Mouse (Mus musculus) CH12.LX (cell line): ENCODE results near the gene Nfkb2. TPM values are rescaled to one million over a fixed set of nuclear protein-coding genes. Genes with fewer than 3 reads are reported as not detected.

Experiments
- DNase-seq: peaks from one replicate; pipeline ENCODE4 v3.0.0-alpha.2; 2013; ENCODE audit errors: extremely low read depth
- H3K27ac ChIP-seq: 2 replicates; pipeline ENCODE4 v1.5.1; 2012; ENCODE audit warnings: low read depth, mild to moderate bottlenecking, control low read depth, moderate library complexity; ENCODE audit not compliant: insufficient read depth
- H3K27me3 ChIP-seq: replicated peaks from 2 replicates; pipeline ENCODE3; 2012; ENCODE audit warnings: inconsistent platforms
- H3K36me3 ChIP-seq, 2 experiments: replicated peaks in 1 of 2; 2 replicates each; pipeline versions ENCODE3 to v1.6.1; 2012; ENCODE audit warnings: inconsistent platforms in 1 of 2, low read length in 1 of 2, mild to moderate bottlenecking in 1 of 2, mixed read lengths in 1 of 2, moderate library complexity in 1 of 2; ENCODE audit not compliant: control insufficient read depth in 1 of 2, insufficient read depth in 1 of 2
- H3K4me1 ChIP-seq, 2 experiments: 2 replicates each; pipeline ENCODE4 v1.6.1; 2012; ENCODE audit warnings: inconsistent platforms in 1 of 2, moderate library complexity in 1 of 2; ENCODE audit not compliant: insufficient read depth in 2 of 2, control insufficient read depth in 1 of 2
- H3K4me2 ChIP-seq: 2 replicates; pipeline ENCODE4 v1.6.1; 2012; ENCODE audit warnings: low read depth, mild to moderate bottlenecking, control low read depth; ENCODE audit not compliant: poor library complexity, insufficient read depth, severe bottlenecking
- H3K4me3 ChIP-seq, 3 experiments: fragments of 150-350 bp in 1 of 3; sonication (generic) in 1 of 3; replicated peaks in 1 of 3; 2 replicates each; pipeline versions ENCODE3 to v1.5.1; 2011 to 2012; ENCODE audit warnings: low read depth in 2 of 3, low read length in 2 of 3, mild to moderate bottlenecking in 2 of 3, moderate library complexity in 2 of 3, control low read depth in 1 of 3, improper control_type of control experiment in 1 of 3, inconsistent platforms in 1 of 3, mixed read lengths in 1 of 3; ENCODE audit not compliant: poor library complexity in 1 of 3
- H3K79me2 ChIP-seq: replicated peaks from 2 replicates; pipeline ENCODE4 v1.6.1; 2012; ENCODE audit warnings: mild to moderate bottlenecking, moderate library complexity; ENCODE audit not compliant: control insufficient read depth, poor library complexity, insufficient read depth, severe bottlenecking; ENCODE audit errors: extremely low read depth
- H3K9ac ChIP-seq: 2 replicates; pipeline ENCODE4 v1.6.1; 2012; ENCODE audit warnings: low read depth, mild to moderate bottlenecking, control low read depth, moderate library complexity; ENCODE audit not compliant: insufficient read depth
- H3K9me3 ChIP-seq: replicated peaks from 2 replicates; pipeline ENCODE3; 2012; ENCODE audit warnings: low read length, inconsistent platforms, mixed read lengths
- CHD1 ChIP-seq: IDR thresholded peaks from 2 replicates; pipeline ENCODE4 v1.6.1; 2012; ENCODE audit warnings: low read depth, low read length, improper control_type of control experiment, inconsistent platforms
- CHD2 ChIP-seq: IDR thresholded peaks from 2 replicates; pipeline ENCODE4 v1.6.1; 2011; ENCODE audit warnings: low read length, improper control_type of control experiment
- E2F4 ChIP-seq: IDR thresholded peaks from 2 replicates; pipeline ENCODE4 v1.6.1; 2011; ENCODE audit warnings: low read depth, low read length, improper control_type of control experiment; ENCODE audit not compliant: insufficient replicate concordance
- ELF1 ChIP-seq: IDR thresholded peaks from 2 replicates; pipeline ENCODE4 v1.6.1; 2014; ENCODE audit warnings: low read depth, mild to moderate bottlenecking, inconsistent platforms, low read length, improper control_type of control experiment
- EP300 ChIP-seq: IDR thresholded peaks from 2 replicates; pipeline ENCODE4 v1.6.1; 2011; ENCODE audit warnings: low read length, improper control_type of control experiment
- ETS1 ChIP-seq: conservative IDR thresholded peaks from 2 replicates; pipeline ENCODE4 v1.6.1; 2012; ENCODE audit warnings: low read depth, mild to moderate bottlenecking, inconsistent platforms, low read length, improper control_type of control experiment, moderate library complexity
- GABPA ChIP-seq: IDR thresholded peaks from 2 replicates; pipeline ENCODE4 v1.6.1; 2012; ENCODE audit warnings: low read depth, low read length, improper control_type of control experiment, inconsistent platforms; ENCODE audit not compliant: insufficient replicate concordance
- JUN ChIP-seq: IDR thresholded peaks from 2 replicates; pipeline ENCODE4 v1.6.1; 2011; ENCODE audit warnings: low read depth, mild to moderate bottlenecking, low read length, improper control_type of control experiment, moderate library complexity; ENCODE audit not compliant: insufficient read depth
- MXI1 ChIP-seq: IDR thresholded peaks from 2 replicates; pipeline ENCODE4 v1.6.1; 2011; ENCODE audit warnings: mild to moderate bottlenecking, low read depth, low read length, improper control_type of control experiment
- NELFE ChIP-seq: IDR thresholded peaks from 2 replicates; pipeline ENCODE4 v1.6.1; 2011; ENCODE audit warnings: low read depth, low read length, improper control_type of control experiment
- NRF1 ChIP-seq: IDR thresholded peaks from 2 replicates; pipeline ENCODE4 v1.6.1; 2014; ENCODE audit warnings: low read depth, mild to moderate bottlenecking, inconsistent platforms, low read length, improper control_type of control experiment, moderate library complexity
- POLR2A ChIP-seq: IDR thresholded peaks from 2 replicates; pipeline ENCODE4 v1.6.1; 2011; ENCODE audit warnings: low read depth, mild to moderate bottlenecking, improper control_type of control experiment, low read length
- POLR2AphosphoS2 ChIP-seq: IDR thresholded peaks from 2 replicates; pipeline ENCODE4 v1.6.1; 2011; ENCODE audit warnings: low read depth, low read length, improper control_type of control experiment
- RAD21 ChIP-seq: IDR thresholded peaks from 2 replicates; pipeline ENCODE4 v1.6.1; 2011; ENCODE audit warnings: low read depth, mild to moderate bottlenecking, low read length, improper control_type of control experiment, moderate library complexity
- SMC3 ChIP-seq: IDR thresholded peaks from 2 replicates; pipeline ENCODE4 v1.6.1; 2011; ENCODE audit warnings: low read depth, low read length, improper control_type of control experiment
- UBTF ChIP-seq: IDR thresholded peaks from 2 replicates; pipeline ENCODE4 v1.6.1; 2012; ENCODE audit warnings: low read depth, mild to moderate bottlenecking, inconsistent platforms, low read length, improper control_type of control experiment, moderate library complexity
- ZC3H11A ChIP-seq: IDR thresholded peaks from 2 replicates; pipeline ENCODE4 v1.6.1; 2012; ENCODE audit warnings: low read depth, mild to moderate bottlenecking, inconsistent platforms, low read length, improper control_type of control experiment
- ZKSCAN1 ChIP-seq: IDR thresholded peaks from 2 replicates; pipeline ENCODE4 v1.6.1; 2012; ENCODE audit warnings: low read depth, inconsistent platforms, low read length, improper control_type of control experiment, borderline replicate concordance
- ZNF384 ChIP-seq: IDR thresholded peaks from 2 replicates; pipeline ENCODE4 v1.6.1; 2012; ENCODE audit warnings: low read depth, low read length, improper control_type of control experiment, inconsistent platforms
- dilution Hi-C: fragments of 300-500 bp; cut with MboI; formaldehyde crosslinking; loops from 2 replicates; pipeline ENCODE4 v1.14.3; 2020; ENCODE audit warnings: low sequenced_read_pairs; ENCODE audit not compliant: extremely low pct_unique_long_range_greater_than_20kb, extremely low pct_ligation_motif_present
- in situ Hi-C: fragments of 300-500 bp; cut with MboI; formaldehyde crosslinking; loops from 3 replicates; pipeline ENCODE4 v1.14.3; 2019; ENCODE audit warnings: low sequenced_read_pairs, low pct_ligation_motif_present, low pct_unique_long_range_greater_than_20kb, mixed read lengths
- polyA plus RNA-seq: library from polyadenylated mRNA; unstranded; fragments of >175 nt; gene quantifications from 2 replicates; pipeline ENCODE4 v1.2.1, GENCODE M21; 2012; ENCODE audit warnings: low read depth; ENCODE audit not compliant: insufficient read length
- total RNA-seq, 2 experiments: library from RNA; depleted of rRNA; stranded (reverse); fragments of 300-350 nt in 1 of 2; fragments of >200 nt in 1 of 2; gene quantifications; 2 replicates each; pipeline ENCODE4 v1.2.3; 2012 to 2014

Nfkb2 gene
- total and polyA plus RNA-seq, 3 experiments = 44.3 to 71.7 (median 64.8) TPM

DNA sequence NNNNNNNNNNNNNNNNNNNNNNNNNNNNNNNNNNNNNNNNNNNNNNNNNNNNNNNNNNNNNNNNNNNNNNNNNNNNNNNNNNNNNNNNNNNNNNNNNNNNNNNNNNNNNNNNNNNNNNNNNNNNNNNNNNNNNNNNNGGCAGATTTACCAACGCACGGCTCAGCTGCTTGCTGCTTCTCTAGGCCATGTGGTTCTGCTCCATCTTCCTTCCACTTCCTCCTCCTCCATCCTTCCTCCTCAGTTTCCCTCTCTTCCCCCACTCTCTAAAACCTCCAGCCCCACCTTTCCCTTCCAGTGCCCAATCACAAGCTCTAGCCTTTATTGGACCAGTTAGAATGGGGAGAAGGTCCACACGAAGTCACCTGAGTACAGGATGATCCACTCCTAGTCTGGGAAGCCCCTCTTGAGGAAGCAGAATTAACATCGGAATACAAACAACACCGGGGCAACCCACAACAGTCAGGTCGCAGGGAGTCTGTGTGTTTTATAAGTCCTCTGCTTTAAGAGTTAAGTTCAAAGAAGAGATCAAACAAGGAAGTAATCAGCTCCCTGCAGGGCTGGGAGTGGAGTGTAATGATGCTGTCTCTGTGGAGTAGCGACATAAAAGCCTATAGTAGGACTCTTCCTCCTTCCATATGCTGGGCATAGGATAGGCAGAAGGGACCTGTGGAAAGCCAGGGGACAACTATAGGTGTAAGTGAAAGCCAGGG lies 40.7 kb downstream of the Nfkb2 start:
- Histone ChIP-seq H3K9ac (no peak overlapping the region), H3K36me3 (peaks cover 0 to 5% of the 10 kb centered on the region in 2 experiments), H3K27me3 (no peaks in the 10 kb centered on the region), H3K79me2 (no peaks in the 10 kb centered on the region), H3K4me2 (no peak overlapping the region), H3K9me3 (no peaks in the 10 kb centered on the region), H3K4me1 (peaks cover 10 to 37% of the 10 kb centered on the region in 2 experiments), H3K27ac (no peak overlapping the region), H3K4me3 (no peak overlapping the region)
- TF ChIP-seq RAD21 = no peak
- TF ChIP-seq CHD2 = no peak
- TF ChIP-seq ZNF384 = no peak
- no peak for TF ChIP-seq POLR2A
- no peak for TF ChIP-seq GABPA
- TF ChIP-seq NRF1 = no peak
- no peak for TF ChIP-seq MXI1
- TF ChIP-seq CHD1 = no peak
- no peak for TF ChIP-seq SMC3
- TF ChIP-seq ELF1 = no peak
- no peak for TF ChIP-seq ZKSCAN1
- no peak for TF ChIP-seq E2F4
- no peak for TF ChIP-seq ETS1
- TF ChIP-seq JUN = no peak
- no peak for TF ChIP-seq UBTF
- TF ChIP-seq ZC3H11A = no peak
- no peak for TF ChIP-seq NELFE
- no peak for TF ChIP-seq EP300
- TF ChIP-seq POLR2AphosphoS2 = no peak
- in situ Hi-C loops = no loop called here
- DNase-seq = no peak
- dilution Hi-C loops = no loop called here

DNA sequence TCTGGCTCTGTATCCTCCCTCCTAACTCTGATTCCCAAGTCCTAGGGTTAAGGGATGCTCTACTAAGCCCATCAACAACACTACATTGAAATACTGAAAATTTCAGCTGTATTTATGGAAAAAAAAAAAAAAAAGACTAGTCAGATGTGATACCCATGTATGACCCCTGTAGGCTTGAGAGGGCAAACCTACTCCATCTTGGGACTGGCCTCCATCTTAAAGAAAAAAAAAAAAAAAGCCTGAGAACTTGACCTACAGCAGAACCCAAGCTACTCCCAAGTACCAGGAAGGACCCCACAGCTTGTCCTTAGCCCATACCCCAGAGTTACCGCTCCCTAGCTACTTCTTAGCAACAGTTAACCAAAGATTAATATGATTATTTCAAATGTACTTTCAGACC lies 43.0 kb downstream of the Nfkb2 start:
- Histone ChIP-seq H3K9ac (no peak overlapping the region), H3K27ac (no peak overlapping the region), H3K79me2 (no peaks in the 10 kb centered on the region), H3K9me3 (no peaks in the 10 kb centered on the region), H3K4me2 (no peak overlapping the region), H3K36me3 (peaks cover 0 to 5% of the 10 kb centered on the region in 2 experiments), H3K4me3 (no peak overlapping the region), H3K27me3 (no peaks in the 10 kb centered on the region), H3K4me1 (peaks cover 6 to 25% of the 10 kb centered on the region in 2 experiments)
- dilution Hi-C loops (no loop called here), in situ Hi-C loops (no loop called here)
- TF ChIP-seq CHD2 (no peak), ZNF384 (peak; percentile 76; the same call in 1 of the 2 replicates)
- DNase-seq = no peak
